Mouse (Mus musculus): Measurements from ENCODE around the gene Adrm1. TPM values are rescaled to one million over a fixed set of nuclear protein-coding genes. Genes with fewer than 3 reads are reported as not detected.
"Not testable (repeated sequence)": the region's sequence is repeated elsewhere in the genome, so short reads cannot be mapped to it uniquely, and the experiment has no call there.

Adrm1 gene
- 100 to 1,000 TPM in 1 of 2 experiments, 10 to 100 TPM in 1; 98.4 to 104 TPM for total RNA-seq (2021)
- long read RNA-seq, experiment 1, full-length matches to known transcripts = 108 of 130 reads
- long read RNA-seq, experiment 1, partial matches to known transcripts = 4 of 130 reads
- long read RNA-seq, experiment 1, other reads (novel, unspliced or antisense) = 18 of 130 reads
- long read RNA-seq, experiment 2, transcript Adrm1-201 (10 exons, 1,535 nt) = major isoform, 137 of 171 reads
- long read RNA-seq, experiment 2, partial matches to known transcripts = 19 of 171 reads
- long read RNA-seq, experiment 2, other reads (novel, unspliced or antisense) = 14 of 171 reads

GRCm38 (mm10) chr2:180170806-180171521 lies at the start of gene Adrm1:
Gene Adrm1 (plus strand): TSS chr2:180171485.
- peak; percentile 97 for DNase-seq (ENCODE audit: low spot score in 2 of 2)

DNA sequence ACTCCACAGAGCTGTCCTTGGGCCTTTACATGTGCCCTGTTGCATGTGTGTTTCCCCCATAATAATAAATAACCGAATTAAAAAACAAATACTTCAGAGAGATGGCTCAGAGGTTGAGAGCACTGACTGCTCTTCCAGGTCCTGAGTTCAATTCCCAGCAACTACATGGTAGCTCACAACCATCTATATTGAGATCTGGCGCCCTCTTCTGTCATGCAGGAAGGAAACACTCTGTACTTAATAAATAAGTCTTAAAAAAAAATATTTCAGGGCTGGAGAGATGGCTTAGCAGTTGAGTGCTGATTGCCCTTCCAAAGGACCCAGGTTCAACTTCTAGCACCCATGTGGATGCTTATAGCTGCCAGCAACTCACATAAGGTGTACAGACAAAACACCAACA lies 47.1 kb upstream of the Adrm1 start:
- no peak for DNase-seq (ENCODE audit: low spot score in 2 of 2)

DNA sequence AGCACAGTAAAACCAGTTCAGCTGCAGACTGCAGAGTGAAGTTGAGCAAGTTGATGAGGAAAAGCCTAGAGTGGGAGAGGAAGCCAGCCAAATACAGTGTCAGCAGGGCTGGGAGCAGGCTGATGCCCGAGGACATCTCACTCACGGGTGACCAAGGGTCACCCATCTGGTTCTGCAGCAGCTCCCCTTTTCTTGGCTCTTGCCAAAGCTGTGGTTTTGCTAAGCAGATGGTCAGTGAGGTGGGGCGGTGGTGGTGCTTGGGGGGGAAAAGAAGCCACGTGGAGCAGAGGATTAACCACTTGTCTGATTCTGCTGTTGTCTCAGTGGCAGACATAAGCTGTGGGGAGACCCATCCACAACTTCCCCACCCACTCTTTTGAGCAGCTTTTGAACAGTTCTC lies 45.1 kb upstream of the Adrm1 start:
- DNase-seq (ENCODE audit: low spot score in 2 of 2) = peak; percentile 22 to 48

DNA sequence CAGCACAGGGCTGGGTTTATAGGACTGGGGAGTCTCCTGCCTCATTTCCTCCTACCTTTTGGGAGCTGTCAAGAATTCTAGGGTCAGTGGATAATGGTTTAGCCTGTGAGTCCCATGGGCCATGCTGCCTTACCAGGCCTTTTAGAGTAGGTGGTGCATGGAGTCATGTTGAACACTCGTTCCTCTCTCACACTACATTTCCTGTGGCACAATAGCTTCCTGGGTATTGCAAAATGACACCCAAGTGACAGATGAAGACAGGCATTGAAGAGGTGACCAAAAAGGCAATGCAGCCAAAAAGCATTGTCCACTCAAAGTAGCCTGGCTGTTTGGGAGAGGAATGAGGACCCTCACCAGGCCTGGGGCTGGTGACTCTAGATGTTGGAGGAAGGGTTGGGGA lies 43.6 kb upstream of the Adrm1 start:
- DNase-seq (ENCODE audit: low spot score in 2 of 2) = no peak

- DNase-seq (ENCODE audit: low spot score in 2 of 2) = no peak
These were observed 38.1 kb upstream of the Adrm1 start for GRCm38 (mm10) chr2:180133231-180133630.

DNA sequence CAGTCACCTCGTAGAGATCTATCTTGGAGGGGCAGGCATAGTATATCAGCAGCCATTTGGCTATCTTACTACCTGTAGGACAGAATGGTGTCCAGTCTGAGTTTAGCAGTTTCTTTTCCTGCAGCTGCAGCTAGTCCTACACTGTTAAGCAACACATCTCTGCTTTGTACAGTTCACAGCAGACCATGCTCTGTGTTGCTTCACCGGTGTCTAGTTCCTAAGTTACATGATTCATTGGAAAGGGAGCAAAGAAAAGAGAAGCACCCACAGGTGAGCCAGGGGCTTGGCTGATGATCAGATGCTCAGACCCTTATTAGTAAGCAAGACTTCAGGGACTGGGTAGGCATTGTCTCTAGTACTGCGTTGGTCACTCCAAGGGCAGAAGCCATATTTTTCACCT lies 37.4 kb upstream of the Adrm1 start:
- DNase-seq (ENCODE audit: low spot score in 2 of 2) = no peak

- DNase-seq (ENCODE audit: low spot score in 2 of 2) = no peak
These were observed 35.9 kb upstream of the Adrm1 start for GRCm38 (mm10) chr2:180135414-180135813.

DNA sequence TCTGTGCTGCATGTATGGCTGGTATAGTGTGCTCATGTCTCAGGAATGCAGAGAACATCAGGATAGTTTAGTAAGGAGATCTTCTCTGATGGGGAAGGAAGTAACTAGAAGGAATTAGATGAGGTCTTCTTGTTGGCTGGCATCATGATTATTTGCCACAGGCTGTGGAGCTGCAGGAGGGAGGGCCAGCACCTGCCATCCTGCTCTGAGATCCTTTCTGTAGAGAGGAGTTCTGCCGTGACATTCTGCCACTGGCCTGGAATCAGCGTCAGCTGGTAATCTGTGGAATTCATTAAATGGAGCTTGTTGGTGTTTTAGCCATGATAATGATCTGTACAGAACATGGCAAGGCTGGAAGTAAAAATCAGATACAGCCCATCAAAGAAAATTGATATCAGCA lies 25.2 kb upstream of the Adrm1 start:
- DNase-seq (ENCODE audit: low spot score in 2 of 2) = no peak

DNA sequence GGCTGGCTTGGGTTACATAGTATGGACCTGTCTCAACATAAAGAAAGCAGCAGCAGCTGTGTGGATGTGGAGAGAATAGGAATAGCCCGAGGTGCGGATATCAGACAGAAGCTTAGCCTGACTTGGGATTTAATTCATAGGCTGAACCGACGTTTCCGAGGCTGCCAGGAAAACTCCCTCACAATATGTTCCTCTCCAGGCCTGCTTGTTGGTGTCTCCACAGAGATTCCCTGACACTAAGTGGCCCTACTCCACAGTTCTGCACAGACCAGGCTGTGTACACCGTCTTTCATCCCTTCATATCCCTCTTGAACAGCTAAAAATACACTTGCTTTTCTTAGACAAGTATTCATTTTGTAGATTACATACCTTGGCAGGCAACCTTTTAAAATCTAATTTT lies 23.9 kb upstream of the Adrm1 start:
- DNase-seq (ENCODE audit: low spot score in 2 of 2) = no peak

- no peak for DNase-seq (ENCODE audit: low spot score in 2 of 2)
These were observed 22.7 kb upstream of the Adrm1 start for GRCm38 (mm10) chr2:180148551-180148950.

- DNase-seq (ENCODE audit: low spot score in 2 of 2) = no peak
These were observed 16.5 kb upstream of the Adrm1 start for GRCm38 (mm10) chr2:180154796-180155195.

- DNase-seq (ENCODE audit: low spot score in 2 of 2) = no peak
These were observed 12.7 kb upstream of the Adrm1 start for GRCm38 (mm10) chr2:180158627-180159026.

GRCm38 (mm10) chr2:180165855-180166254 lies 5.4 kb upstream of the Adrm1 start:
- no peak for DNase-seq (ENCODE audit: low spot score in 2 of 2)

DNA sequence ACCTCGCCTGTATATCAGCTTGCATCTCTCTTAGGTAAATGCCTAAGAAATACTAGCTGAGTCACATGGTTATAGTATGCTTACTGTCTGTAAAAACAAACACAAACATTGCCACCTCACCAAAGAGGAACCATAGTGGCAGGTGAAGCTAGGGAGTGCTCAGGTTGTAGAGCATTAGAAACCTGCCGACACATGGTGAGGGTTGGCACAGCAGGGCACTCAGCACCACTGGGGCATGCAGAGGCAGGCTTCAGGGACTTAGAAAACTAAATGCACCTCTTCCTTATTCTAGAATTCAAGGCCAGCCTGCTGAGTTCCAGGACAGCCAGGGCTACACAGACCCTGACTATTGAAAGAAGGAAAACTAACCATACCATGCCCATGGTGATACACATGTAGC lies 4.4 kb upstream of the Adrm1 start:
- DNase-seq (ENCODE audit: low spot score in 2 of 2) = no peak

DNA sequence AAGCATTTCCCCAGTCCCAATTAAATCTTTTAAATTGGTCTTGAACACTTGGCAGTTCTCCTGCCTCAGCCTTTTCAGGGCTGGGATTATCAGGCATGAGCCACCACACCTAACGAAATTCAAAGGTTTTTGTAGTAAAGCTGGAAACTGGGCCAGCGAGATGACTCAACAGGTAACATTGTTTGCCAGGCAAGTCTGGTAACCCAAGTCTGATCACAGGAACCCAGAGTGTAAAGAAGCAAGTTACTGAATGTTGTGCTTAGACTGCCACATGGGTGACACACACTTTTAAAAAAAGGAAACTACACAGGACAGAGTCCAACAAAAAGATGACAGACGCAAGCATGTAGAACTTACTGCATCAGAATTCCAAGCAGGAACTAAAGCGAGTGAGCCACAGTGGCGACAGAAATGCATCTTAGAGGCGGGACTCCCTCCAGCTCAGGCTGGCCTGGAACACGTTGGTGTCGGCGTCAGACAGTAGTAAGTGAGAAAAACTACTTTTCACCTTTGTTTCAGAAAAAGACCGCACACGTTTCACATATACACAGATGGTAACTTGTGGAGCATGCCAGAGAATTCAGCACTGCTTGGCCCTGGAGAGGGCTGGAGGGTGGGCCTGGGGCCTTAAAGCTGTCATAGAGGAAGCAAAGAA lies 1.0 kb upstream of the Adrm1 start:
- DNase-seq (ENCODE audit: low spot score in 2 of 2) = no peak

- DNase-seq (ENCODE audit: low spot score in 2 of 2) = no peak
These were observed 311 bp downstream of the Adrm1 start for GRCm38 (mm10) chr2:180171522-180172070.

GRCm38 (mm10) chr2:180172152-180172551 lies 867 bp downstream of the Adrm1 start:
- DNase-seq (ENCODE audit: low spot score in 2 of 2) = no peak

GRCm38 (mm10) chr2:180173163-180173562 lies 1.9 kb downstream of the Adrm1 start:
- no peak for DNase-seq (ENCODE audit: low spot score in 2 of 2)

DNA sequence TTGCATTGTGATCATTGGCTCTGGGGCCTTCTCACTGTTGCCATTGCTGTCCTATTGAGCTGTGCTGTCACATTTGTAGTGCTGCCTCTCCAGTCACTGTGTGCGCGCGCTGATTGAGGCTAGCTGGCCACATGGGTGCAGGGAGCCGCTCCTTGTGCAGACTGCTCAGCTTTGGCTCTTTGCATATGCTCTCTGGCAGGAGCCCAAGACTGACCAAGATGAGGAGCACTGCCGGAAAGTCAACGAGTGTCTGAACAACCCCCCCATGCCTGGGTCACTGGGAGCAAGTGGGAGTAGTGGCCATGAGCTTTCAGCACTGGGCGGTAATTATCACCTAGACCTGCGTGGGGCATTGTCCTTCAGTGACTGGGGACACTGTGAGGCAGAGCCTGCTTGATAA lies 2.4 kb downstream of the Adrm1 start:
- DNase-seq (ENCODE audit: low spot score in 2 of 2) = not testable (repeated sequence)

DNA sequence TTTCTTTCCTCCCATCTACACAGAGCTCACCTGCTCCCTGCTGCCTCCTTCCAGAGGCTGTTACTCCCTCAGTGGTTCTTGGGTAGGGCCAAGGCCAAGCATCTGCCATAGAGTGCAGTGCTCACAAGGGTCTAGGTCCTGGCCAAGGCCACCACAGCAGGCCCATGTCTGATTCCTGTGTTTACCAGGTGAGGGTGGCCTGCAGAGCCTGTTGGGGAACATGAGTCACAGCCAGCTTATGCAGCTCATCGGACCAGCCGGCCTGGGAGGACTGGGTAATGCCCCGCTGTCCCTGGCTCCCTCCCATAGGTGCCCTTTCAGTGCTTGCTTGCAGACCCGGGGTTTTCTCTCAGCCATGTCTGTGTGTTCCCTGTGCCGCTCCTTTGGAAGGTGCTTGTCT lies 2.8 kb downstream of the Adrm1 start:
- no peak for DNase-seq (ENCODE audit: low spot score in 2 of 2)

- DNase-seq (ENCODE audit: low spot score in 2 of 2) = no peak
These were observed 4.4 kb downstream of the Adrm1 start for GRCm38 (mm10) chr2:180175725-180176124.

GRCm38 (mm10) chr2:180181542-180181941 lies 10.3 kb downstream of the Adrm1 start:
- no peak for DNase-seq (ENCODE audit: low spot score in 2 of 2)

Measured in layer of hippocampus, postnatal 14 days (tissue).